Mouse (Mus musculus): ENCODE data around the gene Msantd3.

Msantd3 gene

GRCm38 (mm10) chr4:48539841-48540575 lies at the start of gene Msantd3:
Msantd3 (plus strand) TSS chr4:48539935.
- in situ Hi-C loops (cut with MboI): no loop called here

GRCm38 (mm10) chr4:48491290-48491743 lies 48.4 kb upstream of the Msantd3 start:
- in situ Hi-C loops (cut with MboI): no loop called here

GRCm38 (mm10) chr4:48492510-48492909 lies 47.2 kb upstream of the Msantd3 start:
- in situ Hi-C loops (cut with MboI): no loop called here

GRCm38 (mm10) chr4:48510861-48511260 lies 28.9 kb upstream of the Msantd3 start:
- in situ Hi-C loops (cut with MboI): no loop called here

GRCm38 (mm10) chr4:48529559-48529958 lies 10.2 kb upstream of the Msantd3 start:
- in situ Hi-C loops (cut with MboI): no loop called here

DNA sequence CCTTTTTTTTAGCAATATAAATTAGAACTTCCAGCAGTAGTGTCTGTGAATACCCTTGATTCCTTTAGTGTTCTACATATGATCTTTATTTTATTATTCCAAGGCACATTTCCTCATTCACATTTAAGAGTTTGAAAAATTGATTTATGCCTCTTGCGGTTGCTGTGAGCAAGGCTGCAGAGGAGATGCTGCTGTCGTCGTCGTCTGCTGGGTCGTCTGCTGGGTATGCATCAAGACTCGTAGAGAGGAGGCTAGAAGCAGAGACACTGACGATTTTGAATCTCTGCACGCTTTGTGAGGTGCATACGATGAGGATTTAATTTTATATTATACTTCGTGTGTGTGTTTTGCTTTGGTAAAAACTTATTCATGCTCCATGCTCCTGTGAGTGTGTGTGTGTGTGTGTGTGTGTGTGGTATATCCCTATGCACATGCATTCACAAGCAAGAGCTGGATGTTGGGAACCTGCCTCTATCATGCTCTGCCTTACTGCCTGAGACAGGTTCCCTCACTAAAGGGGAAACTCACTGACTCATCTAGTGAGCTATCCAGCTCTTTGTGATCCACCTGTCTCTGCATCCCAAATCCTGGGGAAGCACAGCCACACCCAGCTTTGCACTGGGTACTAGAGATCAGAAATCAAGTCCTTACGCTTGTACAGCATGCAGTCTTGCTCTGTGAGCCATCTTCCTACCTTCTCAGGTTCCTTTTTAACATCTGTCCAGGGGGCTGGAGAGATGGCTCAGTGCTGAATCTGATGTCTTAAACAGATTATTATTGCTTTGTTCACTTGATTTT lies 7.7 kb upstream of the Msantd3 start:
- in situ Hi-C loops (cut with MboI): no loop called here

- in situ Hi-C loops (cut with MboI): no loop called here
Observed at GRCm38 (mm10) chr4:48536275-48536674, 3.5 kb upstream of the Msantd3 start.

DNA sequence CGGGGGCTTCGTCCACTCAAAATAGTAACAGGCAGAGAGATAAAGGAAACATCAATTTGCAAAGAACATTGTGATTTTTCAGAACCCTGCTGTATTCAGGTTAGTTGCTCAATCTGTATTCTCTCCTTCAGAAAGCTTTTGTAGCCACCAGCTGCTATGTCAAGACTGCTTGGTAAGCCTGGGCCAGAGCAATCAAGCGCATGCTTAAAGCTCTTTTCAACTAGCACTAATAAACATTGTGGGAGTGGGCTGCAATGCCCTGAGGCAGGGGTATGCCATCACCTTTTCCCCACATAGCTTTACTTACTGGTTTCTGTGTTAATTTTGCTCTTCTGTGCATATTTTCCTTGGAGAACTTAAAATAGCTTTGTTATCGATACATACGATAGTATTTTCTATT lies 2.7 kb upstream of the Msantd3 start:
- in situ Hi-C loops (cut with MboI): no loop called here

- in situ Hi-C loops (cut with MboI): no loop called here
Observed at GRCm38 (mm10) chr4:48538581-48538980, 1.2 kb upstream of the Msantd3 start.

GRCm38 (mm10) chr4:48540576-48541111 lies 909 bp downstream of the Msantd3 start:
- in situ Hi-C loops (cut with MboI): no loop called here

- in situ Hi-C loops (cut with MboI): no loop called here
Observed at GRCm38 (mm10) chr4:48541526-48542250, 2.0 kb downstream of the Msantd3 start.

DNA sequence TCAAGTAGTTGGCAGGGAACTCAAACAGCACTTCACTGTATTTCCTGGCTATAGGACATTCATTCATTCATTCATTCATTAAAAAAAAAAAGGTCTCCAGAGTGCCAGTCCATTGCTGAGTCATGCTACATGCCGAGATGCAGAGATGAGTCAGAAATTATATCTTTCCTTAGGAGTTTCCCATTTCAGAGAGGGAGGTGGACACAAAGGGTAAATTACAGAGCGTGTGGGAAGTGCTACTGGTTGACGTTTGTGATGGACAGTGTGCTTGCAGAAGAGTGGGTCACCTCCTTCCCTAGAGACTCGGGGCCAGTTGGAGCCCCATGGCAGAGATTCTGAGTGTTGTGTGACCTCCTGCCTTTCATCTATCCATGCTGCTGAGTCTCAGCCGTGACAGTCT lies 2.6 kb downstream of the Msantd3 start:
- in situ Hi-C loops (cut with MboI): no loop called here

- in situ Hi-C loops (cut with MboI): no loop called here
Observed at GRCm38 (mm10) chr4:48543071-48543865, 3.5 kb downstream of the Msantd3 start.

DNA sequence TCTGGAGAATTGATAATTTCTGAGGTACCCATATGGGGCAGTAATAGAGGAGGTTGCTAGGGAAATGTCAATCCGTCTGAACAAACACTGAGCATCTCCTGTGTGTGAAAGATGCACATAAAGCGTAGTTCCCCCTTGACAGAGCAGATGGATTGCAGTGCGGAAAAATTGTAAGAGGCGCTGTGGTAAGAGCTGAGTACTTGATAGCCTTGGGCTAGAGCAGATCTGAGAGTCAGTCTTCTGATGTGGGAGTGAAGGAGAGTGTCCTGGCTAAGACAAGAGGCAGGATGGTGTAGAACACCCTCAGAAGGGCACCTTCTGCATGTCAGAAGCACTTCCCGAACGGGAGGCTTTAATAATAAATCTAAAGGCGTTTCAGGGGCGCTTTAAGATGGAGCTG lies 4.4 kb downstream of the Msantd3 start:
- in situ Hi-C loops (cut with MboI): no loop called here

DNA sequence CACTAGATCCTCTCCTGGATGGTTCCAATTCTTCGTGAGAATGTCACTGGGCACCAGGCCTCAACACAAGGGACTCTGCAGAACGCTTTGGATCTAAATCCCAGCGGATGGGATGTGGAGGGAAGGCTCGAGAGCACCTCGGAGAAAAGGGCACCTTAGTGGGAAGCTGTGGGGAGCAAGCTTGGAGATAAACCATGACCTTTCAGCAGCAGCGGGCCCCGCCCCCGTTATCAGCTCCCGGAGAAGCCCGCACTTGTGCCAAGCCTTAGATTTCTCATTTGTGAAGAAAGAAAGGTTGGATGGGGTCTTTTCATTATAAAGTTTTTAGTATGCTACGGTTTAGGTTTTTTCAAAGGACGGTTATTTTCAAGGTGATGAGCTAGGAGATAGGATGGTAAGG lies 6.2 kb downstream of the Msantd3 start:
- in situ Hi-C loops (cut with MboI): no loop called here

GRCm38 (mm10) chr4:48546568-48547496 lies 7.1 kb downstream of the Msantd3 start:
- in situ Hi-C loops (cut with MboI): no loop called here

- in situ Hi-C loops (cut with MboI): no loop called here
Observed at GRCm38 (mm10) chr4:48548393-48549045, 8.8 kb downstream of the Msantd3 start.

- in situ Hi-C loops (cut with MboI): no loop called here
Observed at GRCm38 (mm10) chr4:48549661-48550060, 9.9 kb downstream of the Msantd3 start.

- in situ Hi-C loops (cut with MboI): no loop called here
Observed at GRCm38 (mm10) chr4:48552486-48553064, 12.8 kb downstream of the Msantd3 start.

Measured in mature B cell (primary cell).